Mouse (Mus musculus): Measurements from ENCODE around the gene Olfr169.
"Not testable (repeated sequence)": the region's sequence is repeated elsewhere in the genome, so short reads cannot be mapped to it uniquely, and the experiment has no call there.

Olfr169 gene

GRCm38 (mm10) chr16:19571709-19572108 lies at the start of gene Olfr169:
Gene Olfr169, minus strand, starts transcription at chr16:19571809.
- not testable (repeated sequence) for DNase-seq

- not testable (repeated sequence) for DNase-seq
Observed at GRCm38 (mm10) chr16:19611782-19612181, 40.2 kb upstream of the Olfr169 start, which contains the start of gene Olfr170. Gene Olfr170, minus strand, starts transcription at chr16:19611882.

- DNase-seq: no peak
Observed at GRCm38 (mm10) chr16:19603166-19603565, 31.6 kb upstream of the Olfr169 start.

GRCm38 (mm10) chr16:19553429-19553828 lies 18.2 kb downstream of the Olfr169 start:
- not testable (repeated sequence) for DNase-seq

- not testable (repeated sequence) for DNase-seq
Observed at GRCm38 (mm10) chr16:19552246-19552645, 19.4 kb downstream of the Olfr169 start.

- no peak for DNase-seq
Observed at GRCm38 (mm10) chr16:19535455-19535854, 36.2 kb downstream of the Olfr169 start, which contains the start of gene Olfr168. Gene Olfr168, minus strand, starts transcription at chr16:19535555.

GRCm38 (mm10) chr16:19522166-19522565 lies 49.4 kb downstream of the Olfr169 start, which contains the start of gene Olfr167:
Gene Olfr167, minus strand, starts transcription at chr16:19522266.
- no peak for DNase-seq
